Mouse (Mus musculus): ENCODE data around the gene Ttc7b. TPM values are rescaled to one million over a fixed set of nuclear protein-coding genes. Genes with fewer than 3 reads are reported as not detected.

Gene Ttc7b
- polyA plus RNA-seq, 1 experiment from 2014 or later, result 1.0 TPM

GRCm38 (mm10) chr12:100379833-100380232, 140.8 kb downstream of the Ttc7b start:
- Histone ChIP-seq H3K36me3 (replicated peaks) (0 out of 2 replicates have a peak, but pooled peaks cover 3% of the 10 kb centered on the region), H3K9me3 (replicated peaks) (no peaks in the 10 kb centered on the region), H3K27ac (replicated peaks) (no peak overlapping the region), H3K4me3 (replicated peaks) (no peak overlapping the region), H3K4me2 (no peak overlapping the region), H3K9ac (no peak overlapping the region), H3K27me3 (no peaks in the 10 kb centered on the region), H3K4me1 (replicated peaks) (no peaks in the 10 kb centered on the region)
- ATAC-seq (ENCODE audit: insufficient read depth), result no peak
- 71% methylated on average over 1 of the region's 1 CpGs for WGBS (ENCODE audit: insufficient replicate concordance)

- no peak overlapping the region for H3K4me2 ChIP-seq
- H3K36me3 ChIP-seq (replicated peaks), result 0 out of 2 replicates have a peak, but pooled peaks cover 3% of the 10 kb centered on the region
- H3K4me3 ChIP-seq (replicated peaks), result no peak overlapping the region
- H3K4me1 ChIP-seq (replicated peaks), result no peaks in the 10 kb centered on the region
- no peak overlapping the region for H3K9ac ChIP-seq
- 51% methylated on average over 2 of the region's 2 CpGs for WGBS (ENCODE audit: insufficient replicate concordance)
- ATAC-seq (ENCODE audit: insufficient read depth), result no peak
- H3K27ac ChIP-seq (replicated peaks), result no peak overlapping the region
- no peaks in the 10 kb centered on the region for H3K27me3 ChIP-seq
- H3K9me3 ChIP-seq (replicated peaks), result no peaks in the 10 kb centered on the region
Observed at GRCm38 (mm10) chr12:100378266-100378665, 142.4 kb downstream of the Ttc7b start.

GRCm38 (mm10) chr12:100377791-100378190, 142.8 kb downstream of the Ttc7b start:
- H3K36me3 ChIP-seq (replicated peaks), result 0 out of 2 replicates have a peak, but pooled peaks cover 3% of the 10 kb centered on the region
- H3K27me3 ChIP-seq, result no peaks in the 10 kb centered on the region
- no peaks in the 10 kb centered on the region for H3K9me3 ChIP-seq (replicated peaks)
- no peak overlapping the region for H3K4me2 ChIP-seq
- no peak overlapping the region for H3K4me3 ChIP-seq (replicated peaks)
- H3K9ac ChIP-seq, result no peak overlapping the region
- no peak for ATAC-seq (ENCODE audit: insufficient read depth)
- H3K27ac ChIP-seq (replicated peaks), result no peak overlapping the region
- H3K4me1 ChIP-seq (replicated peaks), result no peaks in the 10 kb centered on the region
- 25% methylated on average over 1 of the region's 1 CpGs for WGBS (ENCODE audit: insufficient replicate concordance)

GRCm38 (mm10) chr12:100375801-100376200, 144.8 kb downstream of the Ttc7b start:
- 69% methylated on average over 8 of the region's 8 CpGs for WGBS (ENCODE audit: insufficient replicate concordance)
- no peaks in the 10 kb centered on the region for H3K27me3 ChIP-seq
- H3K36me3 ChIP-seq (replicated peaks), result 0 out of 2 replicates have a peak, but pooled peaks cover 2% of the 10 kb centered on the region
- H3K27ac ChIP-seq (replicated peaks), result no peak overlapping the region
- H3K4me1 ChIP-seq (replicated peaks), result no peaks in the 10 kb centered on the region
- H3K9me3 ChIP-seq (replicated peaks), result no peaks in the 10 kb centered on the region
- no peak overlapping the region for H3K4me3 ChIP-seq (replicated peaks)
- no peak overlapping the region for H3K9ac ChIP-seq
- no peak for ATAC-seq (ENCODE audit: insufficient read depth)
- no peak overlapping the region for H3K4me2 ChIP-seq

DNA sequence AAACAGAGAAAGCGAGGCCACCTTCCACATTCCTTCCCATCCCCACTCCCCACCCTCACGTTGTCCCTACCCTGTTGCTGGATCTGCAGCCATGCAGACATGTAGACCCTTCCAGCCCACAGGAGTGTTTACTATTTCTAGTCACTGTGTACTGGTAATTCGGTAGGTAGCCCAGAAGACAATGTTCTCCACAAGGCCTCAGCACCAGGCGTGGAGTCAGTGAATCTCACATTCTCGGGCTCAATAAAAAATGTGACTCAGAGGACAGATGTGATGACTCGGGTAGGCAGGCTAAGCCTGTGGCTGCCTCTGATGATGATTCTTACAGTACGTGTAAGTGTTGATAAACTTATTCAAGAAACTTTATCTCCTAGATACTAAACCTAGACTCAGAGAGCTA, 147.8 kb downstream of the Ttc7b start:
- H3K9me3 ChIP-seq (replicated peaks), result no peaks in the 10 kb centered on the region
- H3K4me3 ChIP-seq (replicated peaks), result no peak overlapping the region
- H3K9ac ChIP-seq, result no peak overlapping the region
- 61% methylated on average over 7 of the region's 7 CpGs for WGBS (ENCODE audit: insufficient replicate concordance)
- H3K4me2 ChIP-seq, result no peak overlapping the region
- H3K4me1 ChIP-seq (replicated peaks), result no peaks in the 10 kb centered on the region
- no peak overlapping the region for H3K27ac ChIP-seq (replicated peaks)
- H3K36me3 ChIP-seq (replicated peaks), result 0 out of 2 replicates have a peak, but pooled peaks cover 7% of the 10 kb centered on the region
- H3K27me3 ChIP-seq, result no peaks in the 10 kb centered on the region
- ATAC-seq (ENCODE audit: insufficient read depth), result no peak

DNA sequence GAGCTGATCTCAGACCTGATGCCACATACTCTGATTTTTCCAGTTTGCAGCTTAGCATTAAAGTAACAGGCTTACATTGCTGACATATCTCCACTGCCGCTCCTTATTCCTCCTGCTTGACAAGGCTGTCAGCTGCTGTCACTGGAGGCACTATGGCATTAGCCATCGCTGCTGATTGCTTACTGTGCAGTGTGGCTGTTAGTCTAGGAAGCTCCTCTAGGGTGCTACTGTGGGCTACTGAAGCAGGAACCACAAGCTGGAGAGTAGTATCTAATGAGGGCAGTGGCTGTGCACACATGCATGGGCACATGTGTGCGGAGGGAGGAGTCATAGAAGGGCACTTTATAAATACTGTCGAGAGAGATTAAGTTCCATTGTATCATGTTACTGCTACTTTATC, 148.6 kb downstream of the Ttc7b start:
- 63% methylated on average over 4 of the region's 4 CpGs for WGBS (ENCODE audit: insufficient replicate concordance)
- Histone ChIP-seq H3K9ac (no peak overlapping the region), H3K4me2 (no peak overlapping the region), H3K27me3 (no peaks in the 10 kb centered on the region), H3K27ac (replicated peaks) (no peak overlapping the region), H3K4me1 (replicated peaks) (no peaks in the 10 kb centered on the region), H3K4me3 (replicated peaks) (no peak overlapping the region), H3K36me3 (replicated peaks) (0 out of 2 replicates have a peak, but pooled peaks cover 11% of the 10 kb centered on the region), H3K9me3 (replicated peaks) (no peaks in the 10 kb centered on the region)
- no peak for ATAC-seq (ENCODE audit: insufficient read depth)

GRCm38 (mm10) chr12:100369786-100370185, 150.8 kb downstream of the Ttc7b start:
- WGBS (ENCODE audit: insufficient replicate concordance), result 67% methylated on average over 2 of the region's 2 CpGs
- no peak overlapping the region for H3K27ac ChIP-seq (replicated peaks)
- H3K27me3 ChIP-seq, result no peaks in the 10 kb centered on the region
- H3K9ac ChIP-seq, result no peak overlapping the region
- H3K4me2 ChIP-seq, result no peak overlapping the region
- ATAC-seq (ENCODE audit: insufficient read depth), result no peak
- H3K4me3 ChIP-seq (replicated peaks), result no peak overlapping the region
- H3K36me3 ChIP-seq (replicated peaks), result 0 out of 2 replicates have a peak, but pooled peaks cover 11% of the 10 kb centered on the region
- no peaks in the 10 kb centered on the region for H3K4me1 ChIP-seq (replicated peaks)
- H3K9me3 ChIP-seq (replicated peaks), result no peaks in the 10 kb centered on the region

- Histone ChIP-seq H3K27me3 (no peaks in the 10 kb centered on the region), H3K4me1 (replicated peaks) (no peaks in the 10 kb centered on the region), H3K36me3 (replicated peaks) (0 out of 2 replicates have a peak, but pooled peaks cover 11% of the 10 kb centered on the region), H3K27ac (replicated peaks) (no peak overlapping the region), H3K4me2 (no peak overlapping the region), H3K9ac (no peak overlapping the region), H3K9me3 (replicated peaks) (no peaks in the 10 kb centered on the region), H3K4me3 (replicated peaks) (no peak overlapping the region)
- WGBS (ENCODE audit: insufficient replicate concordance), result 55% methylated on average over 3 of the region's 3 CpGs
- no peak for ATAC-seq (ENCODE audit: insufficient read depth)
Observed at GRCm38 (mm10) chr12:100369220-100369619, 151.4 kb downstream of the Ttc7b start.

- Histone ChIP-seq H3K36me3 (replicated peaks) (no peaks in the 10 kb centered on the region), H3K27me3 (no peaks in the 10 kb centered on the region), H3K4me1 (replicated peaks) (no peaks in the 10 kb centered on the region), H3K27ac (replicated peaks) (no peak overlapping the region), H3K9me3 (replicated peaks) (no peaks in the 10 kb centered on the region), H3K4me3 (replicated peaks) (no peak overlapping the region), H3K9ac (no peak overlapping the region), H3K4me2 (no peak overlapping the region)
- 70% methylated on average over 12 of the region's 12 CpGs for WGBS (ENCODE audit: insufficient replicate concordance)
- no peak for ATAC-seq (ENCODE audit: insufficient read depth)
Observed at GRCm38 (mm10) chr12:100361330-100361729, 159.3 kb downstream of the Ttc7b start.

- H3K4me3 ChIP-seq (replicated peaks), result no peak overlapping the region
- ATAC-seq (ENCODE audit: insufficient read depth), result no peak
- H3K9me3 ChIP-seq (replicated peaks), result no peaks in the 10 kb centered on the region
- 0 out of 2 replicates have a peak, but pooled peaks cover 2% of the 10 kb centered on the region for H3K36me3 ChIP-seq (replicated peaks)
- H3K9ac ChIP-seq, result no peak overlapping the region
- H3K4me2 ChIP-seq, result no peak overlapping the region
- whole genome bisulfite sequencing (ENCODE audit: insufficient replicate concordance), result 55% methylated on average over 6 of the region's 6 CpGs
- no peaks in the 10 kb centered on the region for H3K27me3 ChIP-seq
- H3K27ac ChIP-seq (replicated peaks), result no peak overlapping the region
- no peaks in the 10 kb centered on the region for H3K4me1 ChIP-seq (replicated peaks)
Observed at GRCm38 (mm10) chr12:100358040-100358620, 162.5 kb downstream of the Ttc7b start.

DNA sequence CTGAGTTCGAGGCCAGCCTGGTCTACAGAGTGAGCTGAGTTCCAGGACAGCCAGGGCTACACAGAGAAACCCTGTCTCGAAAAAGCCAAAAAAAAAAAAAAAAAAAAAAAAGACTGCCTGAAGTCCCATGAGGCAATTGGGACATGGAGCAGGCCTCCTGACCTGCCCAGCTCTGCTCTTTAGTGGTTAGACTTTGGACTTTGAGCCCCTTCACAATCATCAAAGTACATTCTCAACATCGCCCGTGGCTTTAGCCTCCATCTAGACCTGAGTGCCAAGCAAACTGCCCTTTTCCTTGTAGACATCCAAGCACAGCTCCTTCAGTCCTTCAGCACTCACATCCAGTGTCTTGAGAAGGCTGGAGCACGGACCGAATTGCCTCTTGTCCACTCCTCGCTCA, 164.2 kb downstream of the Ttc7b start:
- H3K9me3 ChIP-seq (replicated peaks), result no peaks in the 10 kb centered on the region
- H3K4me2 ChIP-seq, result no peak overlapping the region
- no peak overlapping the region for H3K27ac ChIP-seq (replicated peaks)
- no peaks in the 10 kb centered on the region for H3K4me1 ChIP-seq (replicated peaks)
- H3K36me3 ChIP-seq (replicated peaks), result 0 out of 2 replicates have a peak, but pooled peaks cover 2% of the 10 kb centered on the region
- 61% methylated on average over 7 of the region's 7 CpGs for WGBS (ENCODE audit: insufficient replicate concordance)
- no peak for ATAC-seq (ENCODE audit: insufficient read depth)
- no peaks in the 10 kb centered on the region for H3K27me3 ChIP-seq
- H3K9ac ChIP-seq, result no peak overlapping the region
- H3K4me3 ChIP-seq (replicated peaks), result no peak overlapping the region

DNA sequence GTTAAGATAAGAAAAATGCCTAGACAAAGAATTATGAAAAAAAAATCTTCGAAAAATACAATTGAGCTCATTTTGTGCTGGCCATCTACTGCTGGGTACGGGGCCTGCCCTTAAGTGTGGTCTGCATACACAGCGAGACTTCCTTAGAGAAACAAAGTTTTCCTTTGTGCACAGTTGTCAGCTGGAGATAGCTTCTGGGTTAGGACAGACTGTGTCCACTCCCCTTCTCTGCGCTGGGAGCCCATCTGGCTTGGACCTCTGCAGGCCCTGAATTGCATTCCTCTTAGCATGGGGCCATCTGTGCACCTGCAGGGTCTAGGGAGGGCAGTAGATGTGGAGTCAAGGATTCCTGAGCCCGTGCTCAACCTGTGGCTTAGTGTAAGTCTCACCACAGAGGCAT, 165.1 kb downstream of the Ttc7b start:
- no peak for ATAC-seq (ENCODE audit: insufficient read depth)
- 66% methylated on average over 5 of the region's 5 CpGs for WGBS (ENCODE audit: insufficient replicate concordance)
- no peaks in the 10 kb centered on the region for H3K4me1 ChIP-seq (replicated peaks)
- no peak overlapping the region for H3K4me3 ChIP-seq (replicated peaks)
- no peak overlapping the region for H3K27ac ChIP-seq (replicated peaks)
- H3K27me3 ChIP-seq, result no peaks in the 10 kb centered on the region
- H3K9ac ChIP-seq, result no peak overlapping the region
- H3K9me3 ChIP-seq (replicated peaks), result no peaks in the 10 kb centered on the region
- H3K4me2 ChIP-seq, result no peak overlapping the region
- 0 out of 2 replicates have a peak, but pooled peaks cover 2% of the 10 kb centered on the region for H3K36me3 ChIP-seq (replicated peaks)
